Mouse (Mus musculus) lung, postnatal 0 days (tissue): ENCODE results near the gene Slc39a5. TPM values are rescaled to one million over a fixed set of nuclear protein-coding genes. Genes with fewer than 3 reads are reported as not detected.
A peak's percentile ranks its signal among the peaks of the same experiment; 100 is the strongest.

ENCODE experiments used
- ATAC-seq: fragments of 200-750 bp; cut with Nextera tagmentation; 2 replicates; pipeline ENCODE4 v1.8.0; 2017; ENCODE audit warnings: moderate library complexity
- DNase-seq: peaks from one replicate; pipeline ENCODE4 v3.0.0-alpha.2; 2016; ENCODE audit warnings: low spot score
- H3K27ac ChIP-seq: fragments of 300-500 bp; sonication (generic); 2 replicates; pipeline ENCODE4 v1.5.1; 2014; ENCODE audit warnings: antibody characterized with exemption, mild to moderate bottlenecking, low read length, mixed read lengths
- H3K27me3 ChIP-seq: fragments of 300-500 bp; sonication (generic); replicated peaks from 2 replicates; pipeline ENCODE4 v1.6.1; 2014; ENCODE audit warnings: low read length, mixed read lengths; ENCODE audit not compliant: insufficient read depth
- H3K36me3 ChIP-seq: fragments of 300-500 bp; sonication (generic); 2 replicates; pipeline ENCODE4 v1.6.1; 2014; ENCODE audit warnings: low read length, mixed read lengths; ENCODE audit not compliant: insufficient read depth
- H3K4me1 ChIP-seq: fragments of 300-500 bp; sonication (generic); 2 replicates; pipeline ENCODE4 v1.6.1; 2014; ENCODE audit warnings: antibody characterized with exemption, low read depth, low read length, mixed read lengths; ENCODE audit not compliant: insufficient read depth
- H3K4me2 ChIP-seq: fragments of 300-500 bp; sonication (generic); replicated peaks from 2 replicates; pipeline ENCODE4 v1.6.1; 2014; ENCODE audit warnings: low read depth, mild to moderate bottlenecking, low read length, moderate library complexity, mixed read lengths
- H3K4me3 ChIP-seq: fragments of 300-500 bp; sonication (generic); 2 replicates; pipeline ENCODE4 v1.5.1; 2014; ENCODE audit warnings: low read depth, low read length
- H3K9ac ChIP-seq: fragments of 300-500 bp; sonication (generic); replicated peaks from 2 replicates; pipeline ENCODE4 v1.6.1; 2014; ENCODE audit warnings: low read depth, mild to moderate bottlenecking
- H3K9me3 ChIP-seq: fragments of 300-500 bp; sonication (generic); 2 replicates; pipeline ENCODE4 v1.6.1; 2016; ENCODE audit warnings: low read length, mixed read lengths
- CTCF ChIP-seq: IDR thresholded peaks from 2 replicates; pipeline ENCODE4 v1.5.1; 2016; ENCODE audit warnings: antibody characterized with exemption, mild to moderate bottlenecking
- EP300 ChIP-seq: IDR thresholded peaks from 2 replicates; pipeline ENCODE4 v1.6.1; 2016; ENCODE audit warnings: antibody characterized with exemption, mild to moderate bottlenecking, control low read depth
- whole genome bisulfite sequencing: fragments of 180-500 bp; shearing (Covaris S2); extraction: QIAGEN DNeasy Blood & Tissue Kit; methylation state at CpG from one replicate; pipeline ENCODE4 v1.1.7; 2014; 5-methylcytosine and 5-hydroxymethylcytosine counted together
- polyA plus RNA-seq: library from polyadenylated mRNA; unstranded; fragments of >200 nt; fragmentation: Nextera tagmentation; extraction: Ambion mirVana; gene quantifications from 2 replicates; pipeline ENCODE4 v1.2.1, GENCODE M21; 2015

The Slc39a5 gene
- polyA plus RNA-seq, 1 experiment from 2014 or later: not detected

DNA sequence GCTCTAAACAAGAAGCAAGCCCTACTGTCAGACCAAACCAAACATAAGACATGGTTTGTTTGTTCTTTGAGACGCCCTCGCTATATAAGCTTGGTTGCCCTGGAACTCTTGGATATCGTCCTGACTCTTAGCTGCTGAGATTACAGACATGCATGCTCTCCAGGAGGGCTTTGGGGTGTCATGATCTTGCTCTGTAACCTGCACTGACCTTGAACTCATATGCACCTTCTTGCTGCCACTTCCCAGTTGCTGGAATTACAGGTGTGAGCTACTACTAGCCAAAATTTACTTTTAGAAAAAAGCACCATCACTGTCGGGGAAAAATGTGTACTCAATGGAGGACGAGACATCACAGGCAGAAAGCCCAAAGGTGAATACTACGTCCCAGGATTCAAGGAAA, 31.4 kb downstream of the Slc39a5 start:
- WGBS: 67% methylated on average over 6 of the region's 6 CpGs
- Histone ChIP-seq H3K9me3 (no peaks in the 10 kb centered on the region), H3K27ac (peak overlapping the region; percentile 90), H3K4me3 (no peak overlapping the region), H3K9ac (no peak overlapping the region), H3K27me3 (no peaks in the 10 kb centered on the region), H3K36me3 (no peaks in the 10 kb centered on the region), H3K4me2 (peak overlapping the region; percentile 70; the same call in 1 of the 2 replicates), H3K4me1 (peaks cover 5% of the 10 kb centered on the region; the same call in 1 of the 2 replicates)
- TF ChIP-seq EP300 (no peak), CTCF (no peak)
- ATAC-seq (no peak), DNase-seq (no peak)

DNA sequence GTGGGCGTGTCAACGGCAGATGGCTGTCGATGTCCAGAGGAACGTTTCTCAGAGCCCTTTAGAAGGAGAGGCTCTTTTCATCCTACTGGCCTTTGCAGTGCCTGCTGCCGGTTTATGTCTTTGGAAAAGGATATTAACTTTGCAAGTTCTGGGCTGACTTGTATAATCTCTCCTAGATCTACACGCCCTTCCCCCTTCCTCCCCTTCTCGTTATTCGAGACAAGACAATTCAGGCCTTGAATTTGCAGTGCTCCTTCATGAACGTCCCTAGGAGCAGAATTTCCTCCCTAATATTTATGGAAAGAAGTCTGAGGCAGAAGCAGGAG, 31.8 kb downstream of the Slc39a5 start:
- Histone ChIP-seq H3K9ac (peak overlapping the region; percentile 54), H3K9me3 (no peaks in the 10 kb centered on the region), H3K4me1 (peaks cover 5% of the 10 kb centered on the region; the same call in 1 of the 2 replicates), H3K4me3 (peak overlapping the region; percentile 70), H3K27ac (peak overlapping the region; percentile 90), H3K4me2 (peak overlapping the region; percentile 70), H3K27me3 (no peaks in the 10 kb centered on the region), H3K36me3 (no peaks in the 10 kb centered on the region)
- DNase-seq (no peak), ATAC-seq (no peak)
- 2% methylated on average over 9 of the region's 9 CpGs for WGBS
- TF ChIP-seq EP300 (no peak), CTCF (no peak)

DNA sequence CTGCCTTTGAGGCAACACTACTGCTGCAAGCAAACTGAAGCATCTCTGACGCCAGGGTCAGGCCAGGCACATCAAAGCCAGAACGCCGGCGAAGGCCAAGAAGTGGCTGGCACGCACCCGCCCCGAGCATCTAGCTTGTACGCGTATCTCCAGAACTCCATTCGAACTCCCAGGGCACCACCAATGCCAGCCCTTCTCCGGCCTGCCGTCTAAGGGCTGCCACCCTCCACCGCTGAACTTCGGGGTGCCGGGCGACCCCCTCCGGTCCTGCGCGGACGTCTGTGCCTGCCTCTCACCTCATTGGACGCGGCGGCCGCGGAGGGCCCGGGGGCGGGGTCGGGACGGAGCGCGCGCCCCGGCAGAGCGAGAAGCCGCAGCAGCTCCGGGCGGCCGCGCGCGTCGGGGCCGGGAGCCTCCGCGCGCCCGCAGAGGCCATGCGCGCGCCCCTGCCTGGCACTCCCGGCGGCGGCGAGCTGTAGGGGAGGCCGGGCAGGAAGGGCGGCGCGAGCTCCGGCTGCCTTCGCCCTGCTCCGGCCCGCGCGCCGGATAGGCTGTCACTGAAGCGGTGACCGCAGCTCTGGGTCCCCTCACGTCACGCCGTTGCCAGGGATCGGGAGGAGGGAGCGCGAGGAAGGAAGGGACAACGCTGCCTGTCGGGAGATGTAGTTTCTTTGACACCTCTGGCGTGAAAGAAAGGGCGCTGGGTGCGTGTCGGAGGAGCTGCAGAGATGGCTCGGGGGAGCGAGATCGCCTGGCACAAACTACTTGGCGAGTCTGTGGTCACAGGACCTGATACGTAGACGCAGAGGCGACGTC, 32.4 kb downstream of the Slc39a5 start, which contains the start of gene Coq10a:
Coq10a (minus strand) TSS at position 596 of the 816 bp plus-strand sequence.
- peak; percentile 97 for DNase-seq
- Histone ChIP-seq H3K27ac (peak within 1 kb of the TSS; percentile 90), H3K36me3 (0 out of 2 replicates have a peak, but pooled peaks cover under 1% of the 10 kb centered on the region), H3K4me2 (peak within 1 kb of the TSS; percentile 70), H3K4me3 (peak within 1 kb of the TSS; percentile 70), H3K9ac (peak within 1 kb of the TSS; percentile 54), H3K27me3 (no peaks in the 10 kb centered on the region), H3K4me1 (peaks cover 5% of the 10 kb centered on the region; the same call in 1 of the 2 replicates), H3K9me3 (no peaks in the 10 kb centered on the region)
- TF ChIP-seq CTCF: no peak
- no peak for TF ChIP-seq EP300
- ATAC-seq: peak; percentile 97
- whole genome bisulfite sequencing: under 1% methylated on average over 65 of the region's 87 CpGs

DNA sequence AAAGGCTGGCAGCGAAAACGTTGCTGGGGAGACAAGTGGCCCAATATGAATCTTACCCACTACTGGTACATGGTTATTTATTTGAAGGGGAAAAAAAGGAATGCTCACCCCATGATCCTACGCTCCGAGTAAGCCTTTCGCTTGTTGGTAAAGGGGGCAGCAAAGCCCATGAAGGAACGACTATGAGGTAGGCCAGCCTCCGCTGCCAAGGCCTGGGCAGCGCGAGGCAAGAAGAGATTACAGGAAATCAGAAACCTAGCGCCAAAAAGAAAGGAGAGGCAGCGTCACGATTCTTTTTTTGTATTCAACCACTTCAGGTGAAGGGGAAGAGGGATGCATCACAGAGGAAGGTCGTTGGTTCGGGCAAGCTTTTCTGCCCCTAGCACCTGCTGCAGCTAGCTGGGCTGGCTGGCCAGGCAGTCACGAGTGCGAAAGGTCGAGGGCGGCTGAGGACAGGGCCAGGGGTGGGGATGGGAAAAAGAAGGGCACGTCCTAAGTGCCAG, 33.1 kb downstream of the Slc39a5 start:
- H3K9ac ChIP-seq: peak overlapping the region; percentile 54
- no peak for DNase-seq
- 16% methylated on average over 19 of the region's 19 CpGs for WGBS

DNA sequence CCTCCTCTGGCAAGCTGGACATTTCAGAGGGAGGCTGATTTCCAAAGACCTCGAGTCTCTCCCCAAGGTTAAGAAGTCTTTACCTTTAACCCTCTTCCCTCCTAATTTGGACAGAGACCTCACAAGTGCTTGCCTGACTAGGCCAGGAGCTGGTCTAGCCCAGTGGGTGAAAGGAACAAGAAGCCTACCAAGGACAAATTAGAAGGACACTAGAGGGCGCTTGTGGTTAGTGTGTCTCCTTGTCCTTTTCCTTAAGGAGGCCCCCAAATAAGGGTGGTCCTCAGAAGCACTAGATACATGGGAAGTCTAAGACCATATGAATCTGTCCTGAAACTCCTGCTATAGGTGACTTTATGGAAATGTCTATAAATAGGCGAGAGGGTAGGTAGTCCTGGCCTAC, 38.5 kb downstream of the Slc39a5 start:
- DNase-seq: peak; percentile 44
- Histone ChIP-seq H3K4me1 (peaks cover 1% of the 10 kb centered on the region; the same call in 1 of the 2 replicates), H3K9ac (no peak overlapping the region), H3K36me3 (peaks cover 27% of the 10 kb centered on the region), H3K4me2 (no peak overlapping the region), H3K27ac (no peak overlapping the region), H3K4me3 (no peak overlapping the region), H3K27me3 (no peaks in the 10 kb centered on the region), H3K9me3 (no peaks in the 10 kb centered on the region)
- peak; percentile 37; the same call in 1 of the 2 replicates for ATAC-seq
- WGBS: 37% methylated on average over 3 of the region's 3 CpGs
- TF ChIP-seq EP300: no peak
- peak; percentile 72 for TF ChIP-seq CTCF

More for the DNA sequence above, 33.1 kb downstream of the Slc39a5 start:
- Histone ChIP-seq H3K27me3 (no peaks in the 10 kb centered on the region), H3K27ac (peak overlapping the region; percentile 90), H3K4me3 (peak overlapping the region; percentile 70), H3K4me1 (peaks cover 5% of the 10 kb centered on the region; the same call in 1 of the 2 replicates), H3K36me3 (peaks cover 7% of the 10 kb centered on the region), H3K9me3 (no peaks in the 10 kb centered on the region), H3K4me2 (peak overlapping the region; percentile 70)
- TF ChIP-seq EP300: no peak
- 0 out of 2 replicates have a peak, but pooled peaks have one; percentile 5 for TF ChIP-seq CTCF
- ATAC-seq: no peak

DNA sequence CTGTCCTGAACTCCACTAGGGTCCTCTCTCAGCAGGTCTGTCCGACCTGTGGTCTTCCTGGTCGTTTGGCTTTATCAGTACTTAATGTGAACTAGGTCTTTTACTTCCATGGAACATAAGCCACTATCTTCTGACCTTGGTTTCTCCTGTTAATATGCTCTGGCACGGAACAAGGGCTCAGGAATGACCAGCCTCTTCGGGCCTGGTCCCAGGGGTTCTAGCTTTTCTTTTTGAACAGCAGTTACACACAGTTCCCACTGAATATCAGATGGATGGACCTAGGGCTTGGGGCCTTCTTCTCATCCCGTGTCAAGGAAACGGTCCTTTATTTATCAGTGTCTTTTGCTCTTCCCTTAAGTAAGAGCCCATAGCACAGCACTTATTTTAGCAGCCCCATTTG, 39.2 kb downstream of the Slc39a5 start:
- H3K27me3 ChIP-seq: no peaks in the 10 kb centered on the region
- H3K9me3 ChIP-seq: no peaks in the 10 kb centered on the region
- ATAC-seq: no peak
- H3K36me3 ChIP-seq: peaks cover 27% of the 10 kb centered on the region
- no peak overlapping the region for H3K4me2 ChIP-seq
- H3K4me3 ChIP-seq: no peak overlapping the region
- no peak overlapping the region for H3K27ac ChIP-seq
- TF ChIP-seq CTCF (no peak), EP300 (no peak)
- H3K4me1 ChIP-seq: no peaks in the 10 kb centered on the region
- H3K9ac ChIP-seq: no peak overlapping the region
- WGBS: 85% methylated on average over 6 of the region's 6 CpGs
- DNase-seq: no peak
